Mouse (Mus musculus) layer of hippocampus, adult 8-10 months (tissue): ENCODE results near the gene Rtp4. TPM values are rescaled to one million over a fixed set of nuclear protein-coding genes. Genes with fewer than 3 reads are reported as not detected.

Experiments
- DNase-seq, 2 experiments: peaks; one replicate each; pipeline ENCODE4 v3.0.0; 2022; ENCODE audit warnings: low spot score in 2 of 2
- total RNA-seq, 4 experiments: library from RNA; stranded (reverse); gene quantifications; 2 replicates each; pipeline ENCODE4 v1.2.4; 2022

Gene Rtp4
- total RNA-seq, 4 experiments from 2014 or later = 1.3 to 5.8 (median 3.7) TPM

DNA sequence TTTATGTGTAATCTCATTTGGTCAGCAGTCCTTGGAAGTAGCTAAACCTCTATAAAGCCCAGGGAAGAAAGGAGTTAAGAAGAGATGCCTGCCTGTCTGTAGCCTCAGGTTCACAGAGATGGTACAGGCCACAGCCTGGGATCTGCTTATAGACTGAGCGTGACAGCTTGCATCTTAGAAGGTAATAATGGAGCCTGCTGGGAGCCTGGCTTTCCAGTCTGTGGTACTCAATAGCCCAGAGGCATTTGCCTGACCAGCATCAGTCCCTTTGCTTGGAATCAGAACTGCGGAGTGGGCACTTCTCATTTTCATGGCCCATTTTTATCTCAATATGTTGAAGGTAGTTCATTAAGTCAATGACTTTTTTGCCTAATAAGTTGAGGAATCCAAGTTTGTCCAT, 54.5 kb downstream of the Rtp4 start:
- no peak for DNase-seq

DNA sequence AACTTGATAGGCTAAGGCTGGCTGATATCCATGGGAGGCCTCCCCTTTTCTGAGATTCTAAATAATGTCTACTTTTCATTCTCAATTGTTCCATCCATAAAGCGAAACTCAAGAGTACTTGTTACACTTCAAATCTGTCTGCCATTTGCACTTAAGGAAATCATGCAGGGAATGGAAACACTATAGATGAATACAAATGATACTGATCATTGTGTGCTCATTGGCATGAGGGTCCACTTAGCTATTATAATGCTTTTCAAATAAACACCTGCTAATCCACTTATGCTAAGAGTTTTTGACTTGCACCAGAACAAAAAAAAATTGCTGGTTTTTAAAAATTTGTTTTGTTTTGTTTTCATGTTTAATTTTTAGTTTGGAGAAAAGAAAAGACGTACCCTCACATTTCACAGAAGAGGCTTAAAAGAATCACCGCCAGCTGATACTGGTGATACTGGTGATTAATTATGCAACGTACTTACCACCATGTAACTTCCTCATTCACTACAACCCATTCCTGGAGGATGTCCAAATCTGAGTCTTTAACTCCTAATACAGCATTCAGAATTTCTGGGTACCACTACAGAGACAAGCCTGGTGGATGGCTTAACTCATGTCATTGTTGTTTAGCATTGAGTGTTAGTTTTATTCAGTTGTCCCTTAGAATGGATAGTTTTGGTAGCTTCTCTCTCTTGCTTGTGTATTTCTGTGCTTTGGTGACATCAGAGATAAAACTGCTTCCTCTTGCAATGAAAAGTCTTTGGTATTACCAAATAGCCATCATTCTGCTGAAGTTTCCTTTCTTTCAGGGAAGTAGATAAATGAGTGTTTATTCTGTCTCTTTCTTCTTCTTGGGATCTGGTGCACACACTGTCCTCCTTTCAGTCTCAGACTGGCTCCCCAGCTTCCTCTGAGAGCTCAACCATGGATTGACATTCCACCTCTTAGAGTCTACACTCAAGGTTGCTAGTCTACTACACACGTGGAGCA, 71.3 kb downstream of the Rtp4 start:
- no peak for DNase-seq

DNA sequence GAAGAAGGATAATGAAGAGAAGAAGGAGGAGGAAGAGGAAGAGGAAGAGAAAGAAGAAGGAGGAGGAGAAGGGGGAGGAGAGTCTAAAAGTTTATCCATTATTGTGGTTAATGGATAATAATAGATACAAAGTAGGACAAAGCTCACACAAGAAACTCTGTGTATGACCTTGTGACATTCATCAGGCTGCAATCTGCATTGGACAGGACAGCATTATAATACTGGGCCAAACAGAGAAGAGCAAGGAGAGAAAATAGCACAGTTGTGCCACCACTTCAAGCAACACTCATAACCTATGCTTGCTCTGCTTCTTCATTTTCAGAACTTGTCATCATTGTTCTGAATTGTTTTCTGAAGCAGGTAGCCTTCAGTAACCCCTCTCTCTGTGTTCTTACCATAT, 72.4 kb downstream of the Rtp4 start:
- no peak for DNase-seq

DNA sequence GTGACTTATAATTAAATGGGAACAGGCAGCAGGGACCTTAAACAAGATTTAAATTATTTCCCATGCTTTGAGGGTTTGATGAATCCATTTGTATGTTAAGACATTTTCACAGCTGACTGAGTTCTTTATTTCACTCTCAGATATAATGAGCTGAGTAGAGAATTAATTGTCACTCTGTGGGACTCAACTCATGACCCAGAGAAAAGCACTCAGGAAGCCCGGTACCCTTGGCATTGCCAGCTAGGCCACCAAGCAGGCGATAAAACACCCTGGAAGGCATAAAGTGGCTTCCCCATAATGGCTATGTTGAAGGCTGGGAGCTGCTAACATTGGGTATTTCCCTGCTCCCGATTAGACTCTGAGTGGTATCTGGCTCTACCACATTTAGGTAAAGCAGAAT, 76.6 kb downstream of the Rtp4 start:
- DNase-seq = no peak

DNA sequence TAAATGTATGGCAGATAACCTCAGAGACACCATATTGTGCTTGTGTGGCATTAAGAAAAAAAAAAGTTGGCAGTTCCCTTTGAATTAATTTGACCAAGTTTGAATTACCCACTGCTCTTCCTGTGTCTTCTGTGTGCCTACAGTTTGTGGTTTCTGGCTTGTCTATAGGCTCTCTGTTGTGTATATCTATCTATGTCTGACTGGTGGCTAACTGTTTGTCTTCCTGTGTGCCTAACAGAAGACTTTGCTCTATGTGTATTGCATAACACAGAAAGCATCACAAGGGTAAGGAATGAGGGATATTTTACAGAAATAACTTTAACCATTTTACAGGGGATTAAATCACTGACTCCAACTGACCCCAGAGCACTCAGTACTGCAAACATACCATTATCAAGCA, 77.9 kb downstream of the Rtp4 start:
- DNase-seq = no peak

DNA sequence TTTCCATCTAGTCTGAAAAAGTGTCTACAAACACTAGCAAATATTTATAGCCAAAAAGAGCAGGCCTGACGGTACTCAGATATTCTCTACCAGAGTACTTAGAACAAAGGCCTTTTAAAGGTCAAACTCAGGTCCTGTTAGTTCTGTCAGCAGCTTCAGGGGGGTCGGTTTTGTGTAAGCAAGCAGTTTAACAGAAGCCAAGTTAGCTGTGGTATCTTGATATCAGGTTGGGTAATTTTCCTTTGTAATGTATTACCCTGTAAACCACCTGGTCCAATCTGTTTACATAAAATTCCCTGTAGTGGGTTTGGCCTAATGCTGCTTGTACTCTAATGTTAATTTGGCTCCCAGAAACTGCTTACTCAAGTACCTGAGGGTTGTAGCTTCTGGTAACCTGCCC, 86.1 kb downstream of the Rtp4 start:
- no peak for DNase-seq

DNA sequence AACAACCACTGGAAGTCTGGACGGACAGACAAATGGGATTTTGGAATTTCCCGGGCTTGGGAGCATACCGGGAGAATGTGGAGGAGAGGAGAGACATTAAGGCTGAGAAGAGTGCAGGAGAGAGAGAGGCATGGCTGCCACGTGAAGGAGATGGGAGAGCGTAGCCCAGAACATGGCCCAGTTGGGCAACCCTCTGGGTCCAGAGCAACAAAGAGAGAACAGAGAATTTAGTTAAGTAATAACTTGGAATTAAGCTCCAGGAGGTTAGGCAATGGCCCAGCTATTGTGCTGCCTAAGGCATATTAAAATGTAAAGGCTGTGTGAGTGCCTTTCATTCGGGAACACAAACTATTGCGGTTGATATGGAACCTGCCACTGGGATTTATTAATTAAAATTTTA, 86.6 kb downstream of the Rtp4 start:
- no peak for DNase-seq

DNA sequence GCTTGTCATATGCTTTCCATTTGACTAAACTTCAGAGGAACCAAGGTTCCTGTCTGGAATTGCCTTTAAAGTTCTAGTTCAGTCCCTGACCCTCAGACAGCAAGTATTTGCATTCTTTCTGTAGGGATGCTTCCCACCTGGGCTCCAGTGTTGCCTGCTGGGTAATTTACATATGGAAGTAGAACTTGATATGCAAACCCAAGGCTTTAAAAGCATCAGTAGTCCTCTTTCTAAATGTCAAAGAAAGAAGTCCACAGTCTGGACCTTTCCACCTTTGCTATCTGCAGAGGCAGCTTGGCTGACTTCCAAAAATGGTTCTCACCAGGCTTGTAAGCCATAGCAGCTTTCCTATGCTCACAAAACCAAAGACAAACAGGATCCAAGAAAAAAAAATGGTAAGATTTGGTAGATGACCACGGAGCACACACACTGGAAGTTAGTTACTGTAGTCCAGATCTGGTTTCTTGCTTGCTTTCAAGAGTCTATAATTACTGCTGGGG, 87.9 kb downstream of the Rtp4 start:
- no peak for DNase-seq

DNA sequence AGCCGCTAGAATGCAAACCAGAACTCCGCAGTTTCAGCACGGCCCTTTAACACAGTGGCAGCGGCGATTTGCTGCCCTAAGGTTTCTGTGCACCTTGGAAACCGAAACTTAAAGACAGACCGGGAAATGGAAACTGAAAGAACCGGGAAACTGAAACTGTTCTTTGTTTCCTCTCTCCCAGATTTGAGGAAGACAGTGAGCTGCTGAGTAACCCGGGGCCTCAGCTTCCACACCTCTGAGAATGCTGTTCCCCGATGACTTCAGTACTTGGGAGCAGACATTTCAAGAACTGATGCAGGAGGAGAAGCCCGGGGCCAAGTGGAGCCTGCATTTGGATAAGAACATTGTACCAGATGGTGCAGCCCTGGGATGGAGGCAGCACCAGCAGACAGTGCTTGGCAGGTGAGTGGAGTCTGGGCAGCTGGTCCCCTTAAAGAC, 89.7 kb downstream of the Rtp4 start:
- DNase-seq = peak; percentile 10 to 24

DNA sequence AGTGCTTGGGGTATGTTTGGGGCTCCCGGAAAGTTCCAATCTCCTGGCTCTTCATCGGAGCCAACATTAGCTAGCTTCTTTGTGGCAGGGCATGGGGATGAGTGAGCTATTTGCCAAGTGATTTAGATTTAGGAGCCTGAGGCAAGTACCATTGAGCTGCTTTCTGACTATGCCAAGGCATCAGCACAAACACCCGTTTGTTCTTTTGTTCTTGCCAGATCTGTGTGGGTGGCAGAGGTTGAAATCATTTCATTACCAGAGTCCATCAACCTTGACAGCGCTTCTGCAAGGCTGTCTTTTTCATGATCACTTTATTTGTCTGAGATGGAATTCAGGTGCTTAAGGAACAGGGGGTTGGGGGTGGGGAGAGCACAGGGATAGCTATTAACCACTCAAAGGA, 104.1 kb downstream of the Rtp4 start:
- peak; percentile 2 to 4 for DNase-seq

DNA sequence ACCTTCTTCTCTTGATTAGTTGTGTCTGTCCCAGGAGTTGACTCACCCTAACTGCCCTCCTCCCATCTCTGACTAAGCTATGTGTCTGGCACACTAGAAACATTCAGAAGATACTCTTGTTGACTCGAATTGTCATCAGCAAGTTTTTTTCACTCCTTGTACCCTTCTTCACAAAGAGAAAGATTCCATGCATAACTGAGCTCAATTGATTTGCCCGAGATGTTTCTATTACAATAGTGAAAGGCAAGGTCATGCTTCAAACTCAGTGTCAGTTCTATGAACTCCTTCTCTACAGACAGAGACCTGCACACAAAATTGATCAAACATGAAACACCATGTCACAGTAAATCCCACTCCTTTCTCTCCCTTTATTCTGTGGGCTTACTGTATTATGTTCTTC, 111.4 kb downstream of the Rtp4 start:
- no peak for DNase-seq

DNA sequence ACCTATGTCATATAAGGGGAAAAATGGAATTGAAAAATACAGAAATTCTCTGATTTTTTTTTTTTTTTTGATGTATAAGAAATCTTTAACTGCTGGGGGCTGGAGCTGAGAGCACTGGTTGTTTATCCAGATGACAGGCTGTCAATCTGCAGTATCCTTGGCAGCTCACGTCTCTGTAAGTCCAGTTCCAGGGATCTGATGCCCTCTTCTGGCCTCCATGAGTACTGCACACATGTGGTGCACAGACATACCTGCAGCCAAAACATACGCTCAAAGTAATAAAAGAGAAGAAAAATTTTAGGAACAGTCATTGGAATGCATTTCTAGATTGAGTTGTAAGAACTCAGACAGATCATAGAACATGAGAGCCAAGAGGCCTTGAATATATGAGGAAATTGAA, 112.6 kb downstream of the Rtp4 start:
- DNase-seq = no peak

DNA sequence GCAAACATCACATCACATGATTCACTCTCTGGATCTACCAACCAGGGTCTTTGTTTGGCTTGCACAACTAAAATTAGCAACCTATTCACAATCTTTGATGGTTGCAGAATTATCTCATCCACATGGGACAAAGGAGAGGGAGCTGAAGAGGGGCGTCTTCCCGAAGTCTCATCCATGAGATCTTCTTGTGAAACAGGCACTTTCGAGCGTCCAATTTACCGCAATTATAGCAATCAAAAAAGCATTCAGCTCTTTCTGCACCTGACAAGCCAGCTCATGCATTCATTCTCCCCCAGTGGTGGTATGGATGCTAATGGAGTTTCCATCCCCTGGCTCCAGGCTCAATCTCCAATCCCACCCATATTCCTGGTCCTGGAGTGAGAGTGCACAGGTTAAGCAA, 132.9 kb downstream of the Rtp4 start:
- no peak for DNase-seq

DNA sequence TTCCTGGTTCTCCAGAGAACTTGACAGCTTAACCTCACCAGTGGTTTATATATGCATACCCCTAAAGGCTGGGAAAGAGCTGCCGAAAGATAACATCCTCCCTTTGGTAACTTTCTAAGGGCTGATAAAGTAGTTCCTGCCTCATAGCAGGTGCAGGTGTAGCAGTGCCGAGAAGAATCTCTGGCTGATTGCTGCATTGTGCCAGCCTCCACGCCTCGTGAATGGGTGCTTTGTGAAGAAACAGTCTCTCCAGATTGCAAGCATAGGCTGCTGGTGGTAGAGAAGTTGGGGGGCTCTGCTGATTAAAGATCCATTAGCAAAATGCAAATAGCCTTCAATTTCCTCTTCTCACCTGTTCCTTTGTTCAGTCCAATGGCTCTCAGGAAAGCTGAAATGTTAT, 133.4 kb downstream of the Rtp4 start:
- no peak for DNase-seq

DNA sequence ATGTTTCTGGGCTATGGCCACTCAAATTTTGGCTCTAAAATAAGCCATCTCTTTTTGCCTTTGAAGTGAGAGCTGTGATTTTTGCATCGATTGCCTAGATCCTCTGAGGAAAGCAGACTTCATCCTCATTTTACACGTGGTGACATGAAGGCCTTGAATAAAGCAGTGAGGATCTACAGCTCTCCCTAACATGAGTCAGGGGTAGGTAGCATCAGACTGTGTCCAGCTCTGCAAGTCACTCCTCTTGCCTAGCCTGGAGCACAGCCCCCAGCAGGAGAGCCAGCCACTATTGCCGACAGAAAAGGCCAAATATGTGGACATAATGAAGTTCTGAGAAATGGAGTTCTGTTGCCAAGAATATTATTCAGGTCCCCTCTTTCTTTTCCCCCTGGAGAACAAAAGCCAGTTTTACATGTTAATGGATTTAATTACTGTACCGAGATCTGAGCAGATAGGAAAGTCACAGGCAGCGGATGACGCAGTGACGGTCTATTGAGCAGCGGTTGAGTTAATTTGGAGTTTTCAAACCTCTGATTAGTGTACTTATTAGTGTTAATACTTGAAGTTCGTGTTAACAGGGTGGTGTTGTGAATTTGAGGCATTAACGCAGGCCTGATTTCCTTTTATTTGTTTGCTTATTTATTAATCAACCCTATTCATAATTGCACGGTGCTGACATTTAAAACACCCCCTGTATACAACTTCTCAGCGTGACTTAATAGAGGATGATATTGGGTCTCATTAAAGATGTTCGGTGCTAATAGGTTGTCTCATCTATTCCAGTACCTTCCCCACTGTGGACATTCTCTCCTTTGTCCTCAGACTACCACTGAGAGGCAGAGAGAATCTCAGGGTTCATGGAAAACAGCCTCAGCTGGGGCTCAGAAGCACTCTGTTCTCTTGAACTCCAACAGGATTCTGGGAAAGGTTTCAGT, 139.8 kb downstream of the Rtp4 start:
- no peak for DNase-seq

Other genes with a start within 250 kb of the Rtp4 start
- gene Rtp1, start 91.2 kb upstream of the Rtp4 start, total RNA-seq = under 1 TPM; 0.27 to 0.57 (median 0.41) TPM
- 10 to 100 TPM in 2 of 4 experiments, 1 to 10 TPM in 2; 9.8 to 15.4 (median 12.1) TPM for gene Masp1, start 524 bp downstream of the Rtp4 start, total RNA-seq